In genomic region chr19:42151990-42152389, GRCm38 (mm10) we compare ENCODE assay signal across 9 mouse cellular contexts. TPM values are rescaled to one million over a fixed set of nuclear protein-coding genes. Genes with fewer than 3 reads are reported as not detected.
DNase-seq lines count a peak whose midpoint lies in the region; TF ChIP-seq lines count a peak whose summit lies in the region.
"Had no signal": no experiment of that assay in that cellular context is flagged by ENCODE, and none has a peak within 500 bp of the region (broad histone marks: within the 10 kb centered on the region; RNA-seq: fewer than 3 reads in every experiment).

No protein-coding gene starts in this region.

- intact Hi-C loops in heart, postnatal 10 days (cut with DNase I): loop anchor here (5.0 kb wide), 1 partner anchor 115 kb away; the partner anchor contains the start of gene Ankrd2

- no peaks in the 10 kb centered on the region for H3K36me3 ChIP-seq in forebrain, embryonic 10.5 days (replicated peaks)

- no peak overlapping the region for H3K4me3 ChIP-seq in forebrain, embryonic 10.5 days
- H3K4me3 ChIP-seq in lung, adult 2 months (replicated peaks; ENCODE audit: extremely low read depth, low read depth, low read length): peak overlapping the region; percentile 2
- H3K4me3 ChIP-seq: limb, embryonic 12.5 days had no signal

- WGBS in forebrain, embryonic 10.5 days: 8% methylated on average over 6 of the region's 6 CpGs
- 5% methylated on average over 6 of the region's 6 CpGs for WGBS in lung, adult 2 months

- DNase-seq in ES-CJ7 (ENCODE audit: low read depth, low spot score): peak; percentile 90
- peak; percentile 56 for DNase-seq in c-Kit-negative CD71-positive TER-119-positive erythroid progenitor cells, embryonic 14.5 days (ENCODE audit: low read depth, low spot score)
- DNase-seq in forebrain, embryonic 10.5 days (ENCODE audit: extremely low spot score, low spot score): peak; percentile 81
- peak; percentile 92 to 94 for DNase-seq in heart, postnatal 10 days
- peak; percentile 80 to 93 for DNase-seq in layer of hippocampus, adult 8-10 months (ENCODE audit: low spot score in 2 of 2)
- peak; percentile 88 for DNase-seq in lung, adult 2 months
- peak; percentile 91 for DNase-seq in retina, postnatal 1 day
- DNase-seq in thymus, postnatal 4 days: peak; percentile 81

- peaks cover 35% of the 10 kb centered on the region for H3K4me1 ChIP-seq in forebrain, embryonic 10.5 days
- H3K4me1 ChIP-seq in lung, adult 2 months (ENCODE audit: control insufficient read depth, insufficient read depth, low read length): peaks cover 25% of the 10 kb centered on the region

- TF ChIP-seq POLR2A in lung, adult 2 months (IDR thresholded peaks at IDR 0.05; ENCODE audit: borderline replicate concordance, extremely low read depth, low read depth, low read length): peak; percentile 23; the same call in 1 of the 2 replicates

- peaks cover 25% of the 10 kb centered on the region for H3K27me3 ChIP-seq in forebrain, embryonic 10.5 days (ENCODE audit: poor library complexity, severe bottlenecking)
- H3K27me3 ChIP-seq: limb, embryonic 12.5 days had no signal

- no peak overlapping the region for H3K27ac ChIP-seq in forebrain, embryonic 10.5 days
- H3K27ac ChIP-seq: limb, embryonic 12.5 days had no signal

- peak; percentile 79 for TF ChIP-seq CTCF in lung, adult 2 months (IDR thresholded peaks at IDR 0.05; ENCODE audit: insufficient read depth, low read length)

- H3K9me3 ChIP-seq in forebrain, embryonic 10.5 days: no peaks in the 10 kb centered on the region
- H3K9me3 ChIP-seq: limb, embryonic 12.5 days had no signal

RNA-seq across cellular contexts. Expression of gene Marveld1, which starts 4.8 kb away (rescaled TPM):
- polyA plus RNA-seq in forebrain, embryonic 10.5 days (2016; fragmentation: Nextera tagmentation; extraction: Ambion mirVana): 2.4 and 3.1 TPM in 2 replicates
- total RNA-seq in heart, postnatal 10 days (2021): 10 to 100 TPM; 30.3 to 31.2 TPM
- total RNA-seq in layer of hippocampus, adult 8-10 months (2022): 1 to 10 TPM; 6.6 to 9.8 (median 8.4) TPM
- 215 and 250 TPM in 2 replicates for polyA plus RNA-seq in lung, adult 2 months (2012; rRNA removed)

RNA-seq across cellular contexts. Expression of gene Zfyve27, which starts 11.8 kb away (rescaled TPM):
- 27.0 and 30.3 TPM in 2 replicates for polyA plus RNA-seq in forebrain, embryonic 10.5 days (2016; fragmentation: Nextera tagmentation; extraction: Ambion mirVana)
- 10 to 100 TPM; 27.6 to 29.6 TPM for total RNA-seq in heart, postnatal 10 days (2021)
- 100 to 1,000 TPM in 2 of 4 experiments, 10 to 100 TPM in 2; 79.7 to 113 (median 98.0) TPM for total RNA-seq in layer of hippocampus, adult 8-10 months (2022)
- 39.3 and 53.9 TPM in 2 replicates for polyA plus RNA-seq in lung, adult 2 months (2012; rRNA removed)

RNA-seq across cellular contexts. Expression of gene Avpi1, which starts 23.1 kb away (rescaled TPM):
- 23.5 and 23.9 TPM in 2 replicates for polyA plus RNA-seq in forebrain, embryonic 10.5 days (2016; fragmentation: Nextera tagmentation; extraction: Ambion mirVana)
- 10 to 100 TPM; 10.9 to 13.1 TPM for total RNA-seq in heart, postnatal 10 days (2021)
- total RNA-seq in layer of hippocampus, adult 8-10 months (2022): 10 to 100 TPM; 18.1 to 24.6 (median 21.4) TPM
- 46.8 and 69.6 TPM in 2 replicates for polyA plus RNA-seq in lung, adult 2 months (2012; rRNA removed)

RNA-seq across cellular contexts. Expression of gene Sfrp5, which starts 50.1 kb away (rescaled TPM):
- polyA plus RNA-seq in forebrain, embryonic 10.5 days (2016; fragmentation: Nextera tagmentation; extraction: Ambion mirVana): 0.14 TPM in 1 of 2 replicates, not detected in the other
- total RNA-seq in heart, postnatal 10 days (2021): 1 to 10 TPM; 1.0 to 2.3 TPM
- 1 to 10 TPM in 2 of 4 experiments, under 1 TPM in 1, not detected in 1; 0.49 to 2.3 (median 2.0) TPM for total RNA-seq in layer of hippocampus, adult 8-10 months (2022)
- 4.9 and 9.4 TPM in 2 replicates for polyA plus RNA-seq in lung, adult 2 months (2012; rRNA removed)
